In genomic region chr8:126986495-126986894, GRCm38 (mm10) we compare ENCODE assay signal across 8 mouse cellular contexts. TPM values are rescaled to one million over a fixed set of nuclear protein-coding genes. Genes with fewer than 3 reads are reported as not detected.
A peak's percentile ranks its signal among the peaks of the same experiment; 100 is the strongest.
DNase-seq lines count a peak whose midpoint lies in the region; ATAC-seq and TF ChIP-seq lines count a peak whose summit lies in the region.

No protein-coding gene starts in this region.

- H3K4me2 ChIP-seq in forebrain, embryonic 13.5 days: no peak overlapping the region

- peak; percentile 61 for ATAC-seq in forebrain, embryonic 13.5 days

- no peaks in the 10 kb centered on the region for H3K36me3 ChIP-seq in E14TG2a.4 (ENCODE audit: insufficient read depth, low read length)
- no peaks in the 10 kb centered on the region for H3K36me3 ChIP-seq in forebrain, embryonic 13.5 days (ENCODE audit: poor library complexity, severe bottlenecking)
- no peaks in the 10 kb centered on the region for H3K36me3 ChIP-seq in thymus, adult 2 months (ENCODE audit: control insufficient read depth, insufficient read depth, low read length)

- no peak for TF ChIP-seq POLR2A in thymus, adult 2 months (IDR thresholded peaks at IDR 0.05; ENCODE audit: control insufficient read depth, extremely low read depth, insufficient read depth, low read length, poor library complexity)

- intact Hi-C loops in heart, postnatal 25 days (cut with DNase I): loop anchor here (1.0 to 5.0 kb wide), 3 partner anchors 76 to 192 kb away; partner anchors contain the start of gene Pard3

- no peak overlapping the region for H3K9ac ChIP-seq in forebrain, embryonic 13.5 days

- peak; percentile 97 for TF ChIP-seq CTCF in E14TG2a.4 (conservative IDR thresholded peaks at IDR 0.05; ENCODE audit: low read length)
- peak; percentile 76; the same call in 1 of the 2 replicates for TF ChIP-seq CTCF in thymus, adult 2 months (IDR thresholded peaks at IDR 0.05; ENCODE audit: borderline replicate concordance, control insufficient read depth, extremely low read depth, insufficient read depth, low read length, poor library complexity)

- no peaks in the 10 kb centered on the region for H3K9me3 ChIP-seq in E14TG2a.4 (ENCODE audit: low read length)
- no peaks in the 10 kb centered on the region for H3K9me3 ChIP-seq in forebrain, embryonic 13.5 days (replicated peaks)

- H3K27me3 ChIP-seq in E14TG2a.4 (ENCODE audit: insufficient read depth, low read length): peaks cover 7% of the 10 kb centered on the region; the same call in 1 of the 2 replicates
- 0 out of 2 replicates have a peak, but pooled peaks cover 3% of the 10 kb centered on the region for H3K27me3 ChIP-seq in forebrain, embryonic 13.5 days
- H3K27me3 ChIP-seq in thymus, adult 2 months (ENCODE audit: control insufficient read depth, insufficient read depth, low read length): no peaks in the 10 kb centered on the region

- peaks cover 15% of the 10 kb centered on the region for H3K4me1 ChIP-seq in E14TG2a.4 (replicated peaks; ENCODE audit: low read depth, low read length)
- no peaks in the 10 kb centered on the region for H3K4me1 ChIP-seq in forebrain, embryonic 13.5 days
- no peaks in the 10 kb centered on the region for H3K4me1 ChIP-seq in thymus, adult 2 months (replicated peaks; ENCODE audit: control insufficient read depth, insufficient read depth, low read length)

- peak; percentile 75 for DNase-seq in c-Kit-positive CD71-positive TER-119-negative erythroid progenitor cells, embryonic 14.5 days (ENCODE audit: low read depth)
- peak; percentile 35 for DNase-seq in heart, postnatal 25 days (ENCODE audit: low spot score)
- peak; percentile 69 to 93 for DNase-seq in layer of hippocampus, adult 18-20 months (ENCODE audit: low spot score in 2 of 2)
- DNase-seq in lung, adult 18-20 months: peak; percentile 82 to 87
- DNase-seq in ovary, adult 18-20 months (ENCODE audit: low spot score): peak; percentile 47
- peak; percentile 75 for DNase-seq in thymus, adult 2 months

- no peak overlapping the region for H3K27ac ChIP-seq in forebrain, embryonic 13.5 days
- H3K27ac ChIP-seq in thymus, adult 2 months (ENCODE audit: control insufficient read depth, insufficient read depth, low read length): no peak overlapping the region

- 3% methylated on average over 12 of the region's 12 CpGs for WGBS in forebrain, embryonic 13.5 days
- 2% methylated on average over 12 of the region's 12 CpGs for WGBS in thymus, adult 2 months

- no peak overlapping the region for H3K4me3 ChIP-seq in E14TG2a.4 (replicated peaks; ENCODE audit: low read length)
- H3K4me3 ChIP-seq in forebrain, embryonic 13.5 days: no peak overlapping the region
- H3K4me3 ChIP-seq in thymus, adult 2 months (ENCODE audit: control insufficient read depth, insufficient read depth, low read length): no peak overlapping the region

RNA-seq across cellular contexts. Expression of gene Rbm34, which starts 15.6 kb away (rescaled TPM):
- polyA plus RNA-seq in forebrain, embryonic 13.5 days (2015; fragmentation: Nextera tagmentation; extraction: Ambion mirVana): 24.0 and 25.7 TPM in 2 replicates
- total RNA-seq in heart, postnatal 25 days (2021): 1 to 10 TPM; 2.6 to 2.8 TPM
- 10 to 100 TPM; 13.1 to 13.6 TPM for total RNA-seq in layer of hippocampus, adult 18-20 months (2021)
- 3.4 and 3.7 TPM in 2 replicates for polyA plus RNA-seq in thymus, adult 2 months (2012; rRNA removed)

RNA-seq across cellular contexts. Expression of gene Tomm20, which starts 40.9 kb away (rescaled TPM):
- polyA plus RNA-seq in forebrain, embryonic 13.5 days (2015; fragmentation: Nextera tagmentation; extraction: Ambion mirVana): 207 and 209 TPM in 2 replicates
- total RNA-seq in heart, postnatal 25 days (2021): 10 to 100 TPM; 76.2 to 76.4 TPM
- total RNA-seq in layer of hippocampus, adult 18-20 months (2021): 100 to 1,000 TPM; 214 TPM
- 432 and 529 TPM in 2 replicates for polyA plus RNA-seq in thymus, adult 2 months (2012; rRNA removed)
